Mouse (Mus musculus) thymus, postnatal 25 days (tissue): ENCODE measurements at regions not wholly inside any gene's neighbourhood (a gene's known extent, or its start where the extent isn't known, plus 50 kb on each side); places are given as distances from the start of the nearest gene placed in this dataset.
"Not testable (repeated sequence)": the region's sequence is repeated elsewhere in the genome, so short reads cannot be mapped to it uniquely, and the experiment has no call there.

ENCODE experiments used
- DNase-seq: peaks from one replicate; pipeline ENCODE4 v3.0.0; 2022

DNA sequence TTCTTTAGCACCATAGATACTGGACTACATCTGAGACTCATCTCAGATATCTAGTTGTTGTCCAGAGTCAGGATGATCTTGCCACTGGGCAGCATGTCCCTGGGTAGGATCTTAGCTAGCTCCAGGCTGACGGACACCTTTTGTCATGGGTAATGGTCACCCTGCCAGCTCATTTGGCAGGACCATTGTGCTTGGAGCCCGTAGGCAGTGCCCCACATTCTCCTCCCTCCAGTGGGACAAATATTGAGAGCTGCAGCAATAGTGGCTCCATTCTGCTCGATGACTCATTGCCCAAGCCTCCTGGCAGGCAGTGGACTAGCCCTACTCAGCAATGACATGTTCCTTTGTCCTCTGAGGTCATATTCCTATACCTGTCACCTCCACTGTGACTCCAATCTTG is 258.9 kb upstream of the Tmpo start:
- DNase-seq: no peak

DNA sequence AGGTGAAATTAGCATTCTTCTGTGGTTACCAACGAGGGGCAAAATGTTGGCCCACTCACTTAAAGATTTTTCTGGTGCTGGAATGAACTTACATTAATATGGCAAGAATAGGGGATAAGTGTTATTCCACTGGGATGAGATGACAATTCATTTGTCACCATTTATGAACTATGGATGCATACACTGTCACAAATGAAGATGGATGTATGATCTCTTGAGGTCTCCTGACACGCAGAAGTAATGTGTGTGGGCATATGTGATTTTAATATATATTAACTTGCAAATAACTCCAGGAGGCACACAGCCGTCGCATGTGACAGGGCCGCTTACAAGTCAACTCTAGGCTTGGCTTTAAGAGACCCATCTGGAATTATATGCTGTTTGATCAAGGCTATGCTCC is 256.8 kb upstream of the Tmpo start:
- no peak for DNase-seq

DNA sequence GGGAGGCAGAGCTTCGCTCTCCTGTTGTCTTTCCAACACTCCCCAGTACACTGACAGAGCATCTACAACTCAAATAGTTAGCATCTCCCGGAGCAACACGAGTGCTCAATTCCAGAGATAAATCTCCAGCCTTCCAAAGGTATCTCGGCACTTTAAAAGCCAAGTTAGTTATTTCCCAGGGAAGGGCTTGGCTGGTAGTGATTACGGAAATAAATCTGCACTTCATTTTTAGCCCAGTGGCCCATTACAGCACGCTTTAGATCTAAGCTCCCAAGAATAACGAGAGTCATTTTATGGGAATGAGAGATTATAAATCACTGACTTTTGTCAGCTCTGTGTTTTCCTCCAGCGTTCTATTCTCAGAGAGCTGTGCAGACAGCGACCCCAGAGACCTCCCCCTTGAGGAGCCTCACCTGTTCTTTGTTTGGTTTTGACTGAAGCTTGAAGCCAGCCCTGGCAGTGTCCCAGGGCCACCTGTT is 255.0 kb upstream of the Tmpo start:
- DNase-seq: no peak

GRCm38 (mm10) chr10:91430281-91430680 is 249.2 kb upstream of the Tmpo start:
- no peak for DNase-seq

GRCm38 (mm10) chr10:91426584-91426983 is 245.5 kb upstream of the Tmpo start:
- no peak for DNase-seq

- not testable (repeated sequence) for DNase-seq
Observed at GRCm38 (mm10) chr10:91425625-91426385, 244.7 kb upstream of the Tmpo start.

- DNase-seq: no peak
Observed at GRCm38 (mm10) chr10:91424786-91425185, 243.7 kb upstream of the Tmpo start.

GRCm38 (mm10) chr10:91387255-91387654 is 206.1 kb upstream of the Tmpo start:
- DNase-seq: no peak

DNA sequence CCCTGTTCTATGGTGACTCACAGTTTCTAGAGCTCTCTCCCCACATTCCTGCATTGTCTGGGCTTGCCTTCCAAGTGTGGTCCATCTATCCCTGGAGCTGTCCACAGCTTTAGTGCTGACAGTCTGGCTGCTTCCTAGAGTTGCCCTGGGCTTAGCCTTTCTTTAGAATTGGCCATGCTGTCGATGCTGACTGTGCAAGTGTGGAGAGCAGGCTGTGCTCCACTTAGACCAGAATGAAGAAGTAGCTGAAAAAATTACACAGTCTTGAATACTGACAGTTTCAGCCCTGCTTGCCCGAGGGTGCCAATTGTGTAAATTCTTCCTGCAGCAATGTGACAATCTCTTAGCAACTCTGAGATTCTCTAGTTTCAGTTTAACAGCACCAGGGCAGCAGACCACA is 203.3 kb upstream of the Tmpo start:
- DNase-seq: no peak

GRCm38 (mm10) chr10:91376683-91377082 is 195.6 kb upstream of the Tmpo start:
- DNase-seq: no peak

DNA sequence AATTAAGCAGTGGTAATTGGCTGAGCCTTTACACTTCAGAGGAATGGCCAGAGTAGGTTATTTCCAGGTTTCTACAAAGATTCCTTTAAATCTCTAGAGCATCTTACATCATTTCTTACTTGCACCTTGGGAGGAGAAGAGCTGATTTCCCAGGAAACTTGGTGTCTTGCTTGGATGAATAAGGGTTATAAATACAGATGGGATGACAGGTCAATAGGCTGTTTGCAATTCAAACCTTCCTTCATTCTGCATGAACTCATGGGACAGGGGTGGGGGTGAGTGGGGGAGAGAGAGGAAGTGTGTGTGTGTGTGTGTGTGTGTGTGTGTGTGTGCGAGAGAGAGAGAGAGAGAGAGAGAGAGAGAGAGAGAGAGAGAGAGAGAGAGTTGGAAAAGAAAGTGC is 186.4 kb upstream of the Tmpo start:
- no peak for DNase-seq

- no peak for DNase-seq
Observed at GRCm38 (mm10) chr10:91362587-91362986, 181.5 kb upstream of the Tmpo start.

DNA sequence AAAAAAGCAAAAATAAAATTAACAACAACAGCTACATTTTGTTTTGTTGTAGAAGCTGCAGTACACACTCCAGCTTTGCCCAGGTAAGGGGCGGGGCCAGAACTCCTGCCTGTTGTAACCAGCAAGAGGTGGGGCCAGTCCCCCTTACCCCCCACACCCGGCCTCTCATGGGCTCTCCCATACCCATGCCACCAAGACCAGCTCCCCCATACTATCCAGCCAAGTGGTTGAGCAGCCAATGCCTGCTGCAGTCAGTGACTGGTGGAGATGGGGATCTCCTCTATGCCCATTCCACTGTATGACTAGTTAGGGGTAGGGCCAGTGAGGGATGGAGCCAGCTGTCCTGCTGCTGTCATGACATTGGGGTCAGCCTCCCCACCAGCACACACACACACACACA is 180.5 kb upstream of the Tmpo start:
- no peak for DNase-seq

DNA sequence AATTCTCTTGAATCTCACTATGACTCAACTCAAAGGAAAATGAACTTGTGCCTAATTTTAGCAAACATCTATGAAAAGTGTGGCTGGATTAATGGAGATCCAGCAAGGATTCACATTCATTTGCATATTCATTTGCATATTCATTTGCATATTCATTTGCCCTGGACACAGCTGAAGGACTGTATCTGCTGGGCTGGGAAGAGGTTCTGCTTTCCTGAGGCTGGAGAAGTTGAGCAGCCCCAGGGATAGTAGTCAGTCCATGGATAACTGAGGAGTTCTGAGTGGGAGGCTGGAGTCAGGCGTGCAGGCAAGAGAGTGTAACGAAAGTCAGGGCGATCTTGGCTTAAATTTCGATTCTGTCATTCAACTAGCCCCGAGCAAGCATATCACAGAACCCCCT is 164.3 kb upstream of the Tmpo start:
- DNase-seq: no peak

DNA sequence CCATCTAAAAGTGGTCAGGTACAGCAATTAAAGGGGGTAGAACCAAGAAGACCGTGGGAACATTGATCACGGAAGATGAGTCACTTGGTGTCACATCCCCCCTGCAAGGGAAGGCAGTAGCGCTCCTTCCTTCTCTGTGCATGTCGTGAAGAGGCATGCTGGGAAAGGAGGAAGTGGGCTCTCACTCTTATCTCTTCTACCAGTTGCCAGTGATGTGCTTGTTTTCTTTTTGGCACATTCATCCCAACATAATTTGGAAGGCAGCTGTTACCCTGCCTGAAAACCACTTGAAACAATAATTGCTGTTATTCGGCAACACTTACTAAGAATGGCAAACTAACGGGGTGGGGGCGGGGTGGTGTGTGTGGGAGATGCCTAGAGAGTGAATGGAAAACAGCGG is 161.0 kb upstream of the Tmpo start:
- no peak for DNase-seq

DNA sequence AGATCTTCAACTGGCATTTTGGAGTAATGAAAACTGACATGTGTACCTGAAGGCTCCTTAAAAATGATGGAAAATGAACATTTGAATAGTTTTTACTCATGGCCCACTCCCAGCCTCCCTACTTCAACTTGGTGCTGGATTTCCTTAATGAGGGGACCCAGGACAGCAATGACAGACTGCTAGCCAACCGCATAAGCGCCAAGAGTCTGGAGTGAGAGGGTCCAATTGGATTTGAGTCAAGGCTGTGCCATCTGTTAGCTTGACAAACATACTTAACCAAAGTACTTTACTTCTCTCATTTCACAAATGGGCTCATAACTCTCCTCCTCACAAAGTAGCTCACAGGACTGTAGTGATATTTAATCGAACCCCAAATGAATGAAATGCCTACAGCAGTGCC is 158.2 kb upstream of the Tmpo start:
- DNase-seq: no peak

- DNase-seq: no peak
Observed at GRCm38 (mm10) chr10:91326661-91327312, 145.7 kb upstream of the Tmpo start.

GRCm38 (mm10) chr10:91326144-91326655 is 145.1 kb upstream of the Tmpo start:
- DNase-seq: no peak

- DNase-seq: no peak
Observed at GRCm38 (mm10) chr10:91321226-91321625, 140.1 kb upstream of the Tmpo start.

- no peak for DNase-seq
Observed at GRCm38 (mm10) chr10:91319442-91320112, 138.5 kb upstream of the Tmpo start.

- no peak for DNase-seq
Observed at GRCm38 (mm10) chr10:91314441-91314840, 133.3 kb upstream of the Tmpo start.

DNA sequence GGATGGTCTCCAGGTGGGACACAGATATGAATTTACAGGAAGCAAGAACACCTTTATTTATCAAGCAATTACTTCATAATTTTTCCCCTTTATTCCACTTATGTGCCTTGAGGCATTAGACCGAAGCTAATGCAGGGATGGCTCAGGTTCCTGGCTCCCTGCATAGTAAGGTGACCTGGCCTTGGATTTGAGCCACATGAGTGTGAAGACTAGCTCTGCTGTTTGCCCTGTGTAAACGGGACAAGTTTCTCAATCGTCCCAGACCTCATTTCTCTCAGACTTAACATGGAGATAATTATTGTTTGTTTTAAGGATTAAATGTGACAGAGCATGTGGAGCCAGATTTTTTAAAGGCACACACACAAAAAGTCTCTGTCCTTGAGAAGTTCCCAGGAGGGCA is 132.2 kb upstream of the Tmpo start:
- DNase-seq: no peak

- DNase-seq: no peak
Observed at GRCm38 (mm10) chr10:91312913-91313312, 131.8 kb upstream of the Tmpo start.

DNA sequence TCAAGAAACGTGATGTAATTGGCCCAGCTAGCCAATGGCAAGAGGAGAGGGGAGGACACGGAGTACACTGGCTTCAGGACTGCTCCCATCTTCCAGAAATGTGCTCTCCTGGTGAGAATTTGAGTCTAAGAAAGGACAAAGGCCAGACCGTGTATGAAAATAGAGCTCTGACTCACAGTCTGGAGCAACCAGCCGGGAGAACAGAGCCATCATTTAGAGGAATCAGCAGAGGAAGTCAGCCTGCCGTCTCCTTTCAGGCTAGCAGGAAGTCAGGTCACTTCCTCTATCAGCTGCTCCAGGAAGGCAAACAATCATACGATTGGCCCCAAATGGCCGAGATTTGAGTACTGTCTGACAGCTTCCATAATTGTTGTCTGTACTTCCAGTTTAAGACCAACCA is 119.0 kb upstream of the Tmpo start:
- no peak for DNase-seq
